Mouse (Mus musculus) cortical plate, adult 2 months (tissue): Measurements from ENCODE around the gene Nabp2.

Experiments
- CTCF ChIP-seq: fragments of 200-500 bp; IDR thresholded peaks from 2 replicates; pipeline ENCODE4 v1.5.1; 2011; ENCODE audit warnings: mild to moderate bottlenecking, control low read depth, low read length; ENCODE audit not compliant: insufficient read depth; ENCODE audit errors: extremely low read depth
- POLR2A ChIP-seq: fragments of 200-500 bp; IDR thresholded peaks from 2 replicates; pipeline ENCODE4 v1.6.1; 2011; ENCODE audit warnings: mild to moderate bottlenecking, low read length, control low read depth; ENCODE audit not compliant: insufficient read depth; ENCODE audit errors: extremely low read depth

DNA sequence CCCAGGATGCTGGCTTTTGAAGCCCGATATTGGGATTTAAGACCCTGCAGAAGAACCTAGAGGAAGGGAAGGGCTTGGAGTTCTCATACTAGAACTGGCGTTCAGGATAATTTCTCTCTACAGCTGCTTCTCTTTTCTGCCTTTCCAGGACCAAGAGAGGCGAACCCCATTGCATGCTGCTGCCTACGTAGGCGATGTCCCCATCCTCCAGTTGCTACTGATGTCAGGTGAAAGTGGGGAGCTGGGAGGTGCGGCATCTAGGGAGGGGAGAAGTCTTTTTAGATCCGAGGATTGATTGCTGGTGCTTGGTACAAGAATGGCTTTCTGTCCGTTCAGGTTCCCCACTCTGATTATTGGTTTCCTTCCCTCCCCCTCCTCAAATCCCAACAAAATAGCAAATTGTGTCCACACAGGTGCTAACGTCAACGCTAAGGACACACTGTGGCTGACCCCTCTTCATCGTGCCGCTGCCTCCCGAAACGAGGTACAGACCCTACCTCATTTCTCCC lies 33.3 kb downstream of the Nabp2 start:
- TF ChIP-seq CTCF (no peak), POLR2A (peak; percentile 64)
